Mouse (Mus musculus) heart, adult 2 months (tissue): ENCODE data around the gene Rab3ip.

Source experiments
- CTCF ChIP-seq: fragments of 200-600 bp; IDR thresholded peaks from 2 replicates; pipeline ENCODE4 v1.8.1; 2022; ENCODE audit warnings: antibody characterized with exemption, mild to moderate bottlenecking, moderate library complexity
- POLR2A ChIP-seq: fragments of 200-500 bp; IDR thresholded peaks from 2 replicates; pipeline ENCODE4 v1.6.1; 2011; ENCODE audit warnings: mild to moderate bottlenecking, low read depth, low read length, control low read depth; ENCODE audit not compliant: insufficient read depth

GRCm38 (mm10) chr10:116921416-116921815 is 29.2 kb downstream of the Rab3ip start:
- TF ChIP-seq CTCF (no peak), POLR2A (no peak)
